Mouse (Mus musculus): Measurements from ENCODE around the gene Cpb2.

GRCm38 (mm10) chr14:75242087-75242486 is at the start of gene Cpb2:
- TF ChIP-seq CTCF (IDR thresholded peaks at IDR 0.05 in 2 of 3, conservative IDR thresholded peaks at IDR 0.05 in 1 of 3; ENCODE audit: control insufficient read depth in 1 of 3, insufficient read depth in 1 of 3, low read depth in 2 of 3, low read length in 3 of 3, poor library complexity in 1 of 3, severe bottlenecking in 1 of 3), result no peak
- TF ChIP-seq POLR2AphosphoS2 (IDR thresholded peaks at IDR 0.05; ENCODE audit: low read length), result no peak
- no peak for TF ChIP-seq MAFK (IDR thresholded peaks at IDR 0.05; ENCODE audit: borderline replicate concordance, low read depth, low read length)
- TF ChIP-seq ZKSCAN1 (IDR thresholded peaks at IDR 0.05; ENCODE audit: low read depth, low read length), result no peak
- TF ChIP-seq MAX (IDR thresholded peaks at IDR 0.05; ENCODE audit: low read length), result no peak
- no peak for TF ChIP-seq NRF1 (IDR thresholded peaks at IDR 0.05; ENCODE audit: insufficient read depth, low read depth, low read length, poor library complexity, severe bottlenecking)
- TF ChIP-seq EP300 (IDR thresholded peaks at IDR 0.05; ENCODE audit: low read depth in 1 of 2, low read length in 2 of 2), result no peak
